Mouse (Mus musculus): ENCODE measurements around the gene Cdc42ep2.

DNA sequence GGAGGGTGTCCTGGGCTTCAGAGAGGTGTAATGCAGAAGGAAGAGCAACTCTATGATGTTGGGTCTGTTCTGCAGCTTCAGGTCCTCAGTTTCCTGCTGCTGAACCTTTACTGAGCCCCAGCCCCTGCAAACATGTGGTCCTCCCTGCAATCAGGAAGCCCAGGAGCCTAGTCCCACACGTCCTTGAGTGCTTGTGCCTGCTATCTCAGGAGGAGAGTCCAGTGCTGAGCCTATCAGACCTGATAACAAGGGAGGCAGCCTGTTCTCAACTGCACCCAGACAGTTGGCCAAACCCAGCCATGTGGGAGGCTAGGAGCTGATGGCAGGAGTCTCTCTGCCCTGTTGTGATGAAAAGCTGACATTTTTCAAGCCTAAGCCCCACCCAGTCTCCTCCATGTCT is 40.7 kb downstream of the Cdc42ep2 start:
- TF ChIP-seq CTCF (IDR thresholded peaks at IDR 0.05; ENCODE audit: control insufficient read depth, insufficient read depth, low read length) (no peak), POLR2A (IDR thresholded peaks at IDR 0.05; ENCODE audit: borderline replicate concordance, control insufficient read depth, low read depth, low read length) (no peak)

Data from bone marrow, adult 2 months (tissue).